Mouse (Mus musculus) stomach, postnatal 0 days (tissue): ENCODE results near the gene Dapk2. TPM values are rescaled to one million over a fixed set of nuclear protein-coding genes. Genes with fewer than 3 reads are reported as not detected.
A peak's percentile ranks its signal among the peaks of the same experiment; 100 is the strongest.

Experiments used
- ATAC-seq: fragments of 200-750 bp; cut with Nextera tagmentation; 2 replicates; pipeline ENCODE4 v1.8.0; 2017; ENCODE audit not compliant: low FRiP score, low TSS enrichment
- DNase-seq: peaks from one replicate; pipeline ENCODE4 v3.0.0-alpha.2; 2016; ENCODE audit warnings: low spot score
- H3K27ac ChIP-seq: fragments of 300-500 bp; sonication (generic); replicated peaks from 2 replicates; pipeline ENCODE4 v1.5.1; 2014; ENCODE audit warnings: mild to moderate bottlenecking, control low read depth
- H3K27me3 ChIP-seq: fragments of 300-500 bp; sonication (generic); 2 replicates; pipeline ENCODE4 v1.6.1; 2014; ENCODE audit warnings: low read length; ENCODE audit not compliant: control insufficient read depth, insufficient read depth
- H3K36me3 ChIP-seq: fragments of 300-500 bp; sonication (generic); 2 replicates; pipeline ENCODE4 v1.6.1; 2014; ENCODE audit warnings: low read length, mixed read lengths; ENCODE audit not compliant: control insufficient read depth, insufficient read depth
- H3K4me1 ChIP-seq: fragments of 300-500 bp; sonication (generic); replicated peaks from 2 replicates; pipeline ENCODE4 v1.6.1; 2014; ENCODE audit warnings: antibody characterized with exemption; ENCODE audit not compliant: control insufficient read depth, insufficient read depth
- H3K4me2 ChIP-seq: fragments of 300-500 bp; sonication (generic); replicated peaks from 2 replicates; pipeline ENCODE4 v1.6.1; 2014; ENCODE audit warnings: low read depth, mild to moderate bottlenecking, control low read depth, moderate library complexity
- H3K4me3 ChIP-seq: fragments of 300-500 bp; sonication (generic); 2 replicates; pipeline ENCODE4 v1.5.1; 2014; ENCODE audit warnings: low read depth, low read length, control low read depth
- H3K9ac ChIP-seq: fragments of 300-500 bp; sonication (generic); 2 replicates; pipeline ENCODE4 v1.6.1; 2014; ENCODE audit warnings: mild to moderate bottlenecking, low read length, control low read depth, mixed read lengths
- H3K9me3 ChIP-seq: fragments of 300-500 bp; sonication (generic); 2 replicates; pipeline ENCODE4 v1.6.1; 2016; ENCODE audit warnings: low read length; ENCODE audit not compliant: control insufficient read depth
- CTCF ChIP-seq: IDR thresholded peaks from 2 replicates; pipeline ENCODE4 v1.5.1; 2016; ENCODE audit warnings: antibody characterized with exemption, low read depth, mild to moderate bottlenecking, moderate library complexity
- EP300 ChIP-seq: optimal IDR thresholded peaks from 2 replicates; pipeline ENCODE3; 2016; ENCODE audit warnings: antibody characterized with exemption
- WGBS: fragments of 180-500 bp; shearing (Covaris S2); extraction: QIAGEN DNeasy Blood & Tissue Kit; methylation state at CpG from one replicate; pipeline ENCODE4 v1.1.7; 2014; 5-methylcytosine and 5-hydroxymethylcytosine counted together
- polyA plus RNA-seq: library from polyadenylated mRNA; unstranded; fragments of >200 nt; fragmentation: Nextera tagmentation; extraction: Ambion mirVana; gene quantifications from 2 replicates; pipeline ENCODE4 v1.2.1, GENCODE M21; 2015

The Dapk2 gene
- polyA plus RNA-seq, 1 experiment from 2014 or later = 11.8 TPM

DNA sequence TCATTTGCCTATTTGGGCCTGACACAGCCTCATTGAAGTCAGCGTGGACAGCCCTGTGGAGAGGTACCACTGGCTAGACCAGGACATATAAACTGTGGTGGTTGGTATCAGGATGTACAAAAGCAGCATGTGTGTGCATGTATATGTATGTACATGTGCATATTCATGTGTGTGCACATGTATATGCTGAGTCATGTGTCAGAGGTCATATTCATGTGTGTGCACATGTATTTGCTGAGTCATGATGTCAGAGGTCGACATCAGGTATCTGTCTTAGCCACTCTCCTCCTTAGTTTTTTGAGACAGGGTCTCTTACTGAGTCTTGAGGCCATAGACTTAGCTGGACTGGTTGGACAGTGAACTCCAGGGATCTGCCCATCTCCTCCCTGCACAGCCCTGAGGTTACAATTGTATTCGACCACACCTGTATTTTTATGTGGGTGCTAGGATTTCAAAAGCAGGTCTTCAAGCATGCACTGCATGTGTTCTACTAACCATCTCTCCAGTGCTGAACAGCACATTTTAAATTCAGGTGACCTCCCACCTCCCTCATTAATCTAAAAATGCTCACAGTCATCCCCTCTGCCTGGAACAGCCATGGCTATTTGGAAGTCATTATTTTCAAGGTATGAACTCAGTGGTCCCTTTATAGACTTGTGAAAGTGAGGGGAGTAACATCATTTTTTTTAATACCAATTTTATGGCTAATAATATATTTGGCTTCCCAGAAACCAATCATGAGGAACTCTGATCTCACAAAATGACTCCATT is 146.5 kb downstream of the Dapk2 start:
- Histone ChIP-seq H3K4me2 (no peak overlapping the region; the same call in 1 of the 2 replicates), H3K9me3 (no peaks in the 10 kb centered on the region), H3K4me1 (no peaks in the 10 kb centered on the region), H3K27me3 (no peaks in the 10 kb centered on the region), H3K4me3 (peak overlapping the region; percentile 33; the same call in 1 of the 2 replicates), H3K27ac (no peak overlapping the region), H3K9ac (no peak overlapping the region), H3K36me3 (no peaks in the 10 kb centered on the region)
- TF ChIP-seq EP300 (no peak), CTCF (no peak)
- DNase-seq = no peak
- 71% methylated on average over 3 of the region's 3 CpGs for WGBS
- ATAC-seq = no peak

GRCm38 (mm10) chr9:66305121-66306112 is 147.4 kb downstream of the Dapk2 start:
- H3K4me2 ChIP-seq = peak overlapping the region; percentile 54
- H3K9ac ChIP-seq = peak overlapping the region; percentile 2; the same call in 1 of the 2 replicates
- no peak for DNase-seq
- 42% methylated on average over 25 of the region's 25 CpGs for WGBS
- TF ChIP-seq EP300 = no peak
- no peak for TF ChIP-seq CTCF
- no peak overlapping the region for H3K27ac ChIP-seq
- H3K27me3 ChIP-seq = no peaks in the 10 kb centered on the region
- peak overlapping the region; percentile 33 for H3K4me3 ChIP-seq
- no peaks in the 10 kb centered on the region for H3K9me3 ChIP-seq
- H3K36me3 ChIP-seq = no peaks in the 10 kb centered on the region
- H3K4me1 ChIP-seq = no peaks in the 10 kb centered on the region
- no peak for ATAC-seq

DNA sequence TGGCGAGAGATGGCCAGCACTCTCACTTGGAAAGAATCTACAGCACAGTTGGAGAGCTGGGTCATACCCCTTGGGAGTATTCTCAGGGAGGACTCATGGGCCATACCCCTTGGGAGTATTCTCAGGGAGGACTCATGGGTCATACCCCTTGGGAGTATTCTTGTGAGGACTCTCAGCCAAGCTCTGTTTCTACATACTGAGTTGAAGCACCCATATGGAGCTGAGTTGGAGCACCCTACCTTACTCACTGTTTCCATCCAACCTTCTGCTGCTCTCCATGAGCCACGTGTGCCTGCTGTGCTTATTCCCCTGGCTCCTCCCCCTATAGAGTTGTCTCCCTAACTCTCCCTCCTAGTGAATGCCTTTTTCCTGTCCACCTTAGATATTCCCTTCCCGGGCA is 148.4 kb downstream of the Dapk2 start:
- no peak overlapping the region for H3K27ac ChIP-seq
- H3K4me3 ChIP-seq = no peak overlapping the region
- 70% methylated on average over 3 of the region's 3 CpGs for WGBS
- H3K9me3 ChIP-seq = no peaks in the 10 kb centered on the region
- DNase-seq (no peak), ATAC-seq (no peak)
- H3K27me3 ChIP-seq = no peaks in the 10 kb centered on the region
- H3K36me3 ChIP-seq = no peaks in the 10 kb centered on the region
- H3K9ac ChIP-seq = no peak overlapping the region
- TF ChIP-seq EP300 = no peak
- no peak for TF ChIP-seq CTCF
- no peaks in the 10 kb centered on the region for H3K4me1 ChIP-seq
- no peak overlapping the region for H3K4me2 ChIP-seq

DNA sequence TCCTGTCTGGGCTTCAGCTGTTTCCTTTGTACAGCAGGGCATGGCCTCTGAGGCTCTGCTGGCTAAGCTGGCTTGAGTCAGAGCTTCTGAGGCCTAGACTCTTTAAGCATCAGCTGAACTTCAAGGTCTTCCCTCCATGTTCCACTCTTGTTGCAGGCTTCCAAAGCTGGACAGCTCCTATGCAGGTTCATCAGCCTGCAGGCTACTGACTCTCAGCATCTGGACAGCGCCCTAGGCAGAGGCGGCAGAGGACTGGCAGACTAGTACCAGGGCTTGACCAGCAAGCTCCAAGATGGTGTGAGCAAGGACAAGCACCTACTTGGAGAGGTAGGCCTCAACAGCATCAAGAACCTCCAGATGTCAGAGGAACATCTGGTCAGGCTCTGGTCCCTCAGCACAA is 149.3 kb downstream of the Dapk2 start:
- Histone ChIP-seq H3K36me3 (no peaks in the 10 kb centered on the region), H3K9me3 (no peaks in the 10 kb centered on the region), H3K4me3 (no peak overlapping the region), H3K27me3 (no peaks in the 10 kb centered on the region), H3K4me1 (no peaks in the 10 kb centered on the region), H3K4me2 (no peak overlapping the region), H3K9ac (no peak overlapping the region), H3K27ac (no peak overlapping the region)
- 12% methylated on average over 2 of the region's 2 CpGs for WGBS
- peak; percentile 80 for ATAC-seq
- peak; percentile 86 for DNase-seq
- no peak for TF ChIP-seq CTCF
- no peak for TF ChIP-seq EP300

GRCm38 (mm10) chr9:66308741-66309140 is 150.7 kb downstream of the Dapk2 start:
- DNase-seq = no peak
- no peak overlapping the region for H3K27ac ChIP-seq
- no peak for ATAC-seq
- no peak for TF ChIP-seq EP300
- no peak for TF ChIP-seq CTCF
- H3K9ac ChIP-seq = no peak overlapping the region
- no peak overlapping the region for H3K4me3 ChIP-seq
- no peaks in the 10 kb centered on the region for H3K36me3 ChIP-seq
- no peaks in the 10 kb centered on the region for H3K4me1 ChIP-seq
- H3K4me2 ChIP-seq = no peak overlapping the region
- H3K27me3 ChIP-seq = no peaks in the 10 kb centered on the region
- WGBS = 69% methylated on average over 4 of the region's 4 CpGs
- H3K9me3 ChIP-seq = no peaks in the 10 kb centered on the region
